Mouse (Mus musculus) regulatory T cell (primary cell): Measurements from ENCODE around the gene Tmem88.
"Not testable (repeated sequence)": the region's sequence is repeated elsewhere in the genome, so short reads cannot be mapped to it uniquely, and the experiment has no call there.

ENCODE experiments used
- in situ Hi-C: fragments of 300-600 bp; cut with MboI, MseI; formaldehyde crosslinking; loops from one replicate; pipeline ENCODE4 v1.15.1; 2025; ENCODE audit warnings: high pct_unique_total_duplicates

Tmem88 gene

DNA sequence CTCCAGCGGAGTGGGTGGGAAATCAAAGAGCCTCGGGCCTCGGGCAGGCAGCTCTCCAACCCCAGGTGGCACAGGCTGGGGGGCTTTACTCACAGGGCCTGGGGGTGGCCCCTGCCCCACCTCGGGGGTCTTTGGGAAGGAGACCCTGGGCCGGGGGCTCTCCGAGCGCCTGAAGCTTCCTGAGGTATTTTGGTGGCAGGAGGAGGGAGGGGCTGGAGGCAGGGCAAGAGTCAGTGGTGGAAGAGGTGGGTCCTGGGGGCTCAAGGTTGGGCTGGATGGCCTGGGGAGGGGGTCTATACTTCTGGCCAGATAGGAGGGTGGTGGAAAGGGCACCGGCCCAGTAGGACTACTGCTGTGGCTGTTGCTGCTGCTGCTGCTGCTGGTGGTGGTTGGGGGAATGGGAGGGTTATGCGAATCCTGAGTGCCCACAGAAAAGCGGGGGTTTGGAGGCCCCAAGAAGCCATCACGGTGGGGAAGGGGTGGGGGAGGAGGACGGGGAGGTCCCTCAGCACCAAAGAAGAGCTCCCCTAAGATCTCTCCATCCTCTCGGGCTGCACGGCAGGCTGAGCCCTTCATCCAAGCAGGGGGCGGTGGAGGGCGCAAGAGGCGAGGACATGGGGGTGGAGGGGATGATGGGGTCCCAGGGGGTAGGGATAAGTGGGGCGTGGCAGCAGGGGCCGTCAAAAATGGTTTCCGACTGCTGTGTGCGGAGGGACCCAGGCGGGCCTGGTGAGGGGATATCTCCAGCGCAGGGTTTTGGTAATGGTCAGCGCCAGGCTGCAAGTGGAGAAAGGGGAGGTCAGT is 7.6 kb upstream of the Tmem88 start:
- in situ Hi-C loops, result loop anchor here (10.0 to 25.0 kb wide), 3 partner anchors 489 to 1257 kb away; partner anchors contain the start of genes Acap1, Eno3, Pfn1 and Spag7

DNA sequence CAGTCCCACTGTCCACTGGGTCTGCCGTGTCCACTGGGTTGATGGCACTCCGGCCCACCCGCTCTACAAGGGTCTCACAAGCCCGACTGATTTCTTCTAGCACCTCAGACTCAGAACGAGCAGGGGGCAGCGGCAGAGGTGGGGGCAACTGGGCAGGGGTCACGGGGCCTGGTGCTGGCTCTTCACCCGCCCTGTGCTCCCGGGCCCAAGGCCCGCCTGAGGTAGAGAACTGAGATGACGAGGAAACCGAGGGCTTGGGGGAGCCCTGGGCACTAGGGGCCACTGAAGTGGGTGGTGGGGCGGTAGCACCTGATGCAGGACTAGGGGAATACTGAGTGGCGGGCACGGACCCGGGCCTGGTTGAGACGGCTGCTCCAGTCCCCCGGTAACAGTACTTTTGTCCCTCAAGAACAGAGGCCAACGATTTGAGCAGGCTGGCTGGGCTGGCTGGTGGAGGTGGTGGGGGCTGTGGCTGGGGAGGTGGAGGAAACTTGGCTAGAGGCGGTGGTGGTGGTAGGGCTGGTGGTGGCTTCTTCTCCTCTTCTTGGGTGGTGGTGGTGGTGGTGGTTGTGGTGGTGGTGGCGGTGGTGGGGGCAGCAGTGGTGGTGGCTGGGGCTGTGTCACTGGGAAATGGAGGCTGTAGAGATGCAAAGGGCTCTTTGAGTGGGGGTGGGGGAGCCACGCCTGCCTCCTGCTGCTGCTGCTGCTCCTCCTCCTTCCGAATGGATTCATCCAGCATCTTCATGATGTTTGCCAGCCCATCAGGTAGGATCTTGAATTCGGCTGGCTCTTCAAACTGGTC is 6.8 kb upstream of the Tmem88 start:
- in situ Hi-C loops, result loop anchor here (5.0 to 25.0 kb wide), 4 partner anchors 113 to 1258 kb away; partner anchors contain the start of genes Acap1, Eno3, Pfn1 and Spag7

DNA sequence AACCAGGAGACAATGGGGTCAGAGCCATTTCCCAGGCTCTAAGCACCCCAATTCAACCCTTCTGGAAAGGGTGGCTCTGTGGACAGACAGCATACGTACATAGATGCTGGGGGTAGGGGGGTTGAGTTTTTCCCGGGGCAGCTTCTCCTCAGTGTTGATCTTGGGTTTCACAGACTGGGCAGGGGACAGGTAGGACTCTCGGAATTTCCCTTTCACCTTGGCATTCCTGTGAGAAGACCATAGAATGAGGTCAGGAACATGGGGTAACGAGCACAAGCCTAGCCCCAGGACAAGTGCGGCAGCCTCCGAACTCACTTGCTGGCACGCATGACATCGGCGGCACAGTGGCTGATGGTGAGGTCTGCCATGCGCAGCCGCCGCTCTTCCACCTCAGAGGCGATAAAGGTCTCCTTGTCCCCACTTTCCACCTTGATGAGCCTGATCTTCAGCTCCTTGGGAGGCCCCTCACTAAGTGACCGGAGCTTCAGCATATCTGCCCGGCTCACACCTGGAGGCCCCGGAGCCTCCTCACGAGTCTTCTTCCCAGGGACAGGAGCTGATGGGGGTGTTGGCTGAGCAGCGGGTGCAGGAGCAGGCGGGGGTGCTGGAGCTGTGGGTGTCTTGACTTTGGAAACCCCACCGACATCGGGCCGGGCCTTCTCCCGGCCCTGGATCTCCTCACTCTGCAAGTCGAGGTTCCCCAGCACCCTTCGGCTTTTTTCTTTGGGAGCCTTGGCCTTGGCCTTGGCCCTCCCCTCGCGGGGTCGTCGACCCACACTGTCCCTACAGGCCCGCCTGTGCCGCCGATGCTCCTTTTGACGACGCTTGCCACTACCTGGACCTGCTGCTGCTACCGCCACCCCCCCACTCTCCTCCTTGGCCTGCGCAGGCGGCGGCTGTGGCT is 5.9 kb upstream of the Tmem88 start:
- in situ Hi-C loops, result loop anchor here (5.0 to 25.0 kb wide), 4 partner anchors 113 to 1258 kb away; partner anchors contain the start of genes Acap1, Eno3, Pfn1 and Spag7

DNA sequence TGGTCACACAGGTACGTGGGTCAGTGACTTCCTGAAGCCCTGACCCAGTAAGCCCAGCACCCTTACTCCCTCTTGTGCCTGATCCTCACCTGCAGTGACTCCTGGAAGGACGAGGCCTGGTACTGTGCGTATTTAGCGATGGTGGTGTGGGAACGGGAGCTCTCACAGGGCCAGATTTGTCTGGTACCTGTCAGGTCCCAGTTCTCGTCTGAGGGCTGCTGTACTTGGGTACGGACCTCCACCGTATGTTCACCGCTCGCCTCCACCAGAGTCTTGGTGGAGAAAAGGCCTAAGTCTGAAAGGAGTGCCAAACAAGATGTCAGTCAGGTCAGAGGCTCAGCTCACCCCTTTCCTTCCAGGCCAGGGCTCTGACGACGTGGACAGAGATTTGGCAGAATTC is 4.0 kb upstream of the Tmem88 start:
- in situ Hi-C loops, result loop anchor here (5.0 to 25.0 kb wide), 4 partner anchors 115 to 1260 kb away; partner anchors contain the start of genes Acap1, Eno3, Pfn1 and Spag7

DNA sequence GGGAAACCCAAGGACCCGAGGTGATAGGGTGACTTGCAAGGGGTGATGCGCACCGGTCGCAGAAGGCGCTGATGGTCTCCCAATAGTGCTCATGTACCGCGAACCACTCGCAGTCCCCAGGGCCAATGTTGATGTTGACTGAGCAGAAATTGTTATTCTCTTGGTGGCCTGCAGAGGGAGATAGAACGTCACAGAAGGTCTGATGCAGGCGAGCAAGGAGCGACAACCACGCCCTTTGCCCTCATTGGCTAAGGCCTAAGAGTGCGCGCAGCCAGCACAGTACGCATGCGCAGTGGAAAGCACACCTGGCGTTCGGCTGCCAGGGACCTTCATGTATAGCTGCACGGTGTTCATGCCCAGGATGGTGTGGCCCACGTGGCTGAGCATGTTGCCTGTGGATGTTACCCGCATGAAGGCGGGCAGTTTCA is 3.2 kb upstream of the Tmem88 start:
- in situ Hi-C loops, result loop anchor here (5.0 to 25.0 kb wide), 4 partner anchors 116 to 1261 kb away; partner anchors contain the start of genes Acap1, Eno3, Pfn1 and Spag7

DNA sequence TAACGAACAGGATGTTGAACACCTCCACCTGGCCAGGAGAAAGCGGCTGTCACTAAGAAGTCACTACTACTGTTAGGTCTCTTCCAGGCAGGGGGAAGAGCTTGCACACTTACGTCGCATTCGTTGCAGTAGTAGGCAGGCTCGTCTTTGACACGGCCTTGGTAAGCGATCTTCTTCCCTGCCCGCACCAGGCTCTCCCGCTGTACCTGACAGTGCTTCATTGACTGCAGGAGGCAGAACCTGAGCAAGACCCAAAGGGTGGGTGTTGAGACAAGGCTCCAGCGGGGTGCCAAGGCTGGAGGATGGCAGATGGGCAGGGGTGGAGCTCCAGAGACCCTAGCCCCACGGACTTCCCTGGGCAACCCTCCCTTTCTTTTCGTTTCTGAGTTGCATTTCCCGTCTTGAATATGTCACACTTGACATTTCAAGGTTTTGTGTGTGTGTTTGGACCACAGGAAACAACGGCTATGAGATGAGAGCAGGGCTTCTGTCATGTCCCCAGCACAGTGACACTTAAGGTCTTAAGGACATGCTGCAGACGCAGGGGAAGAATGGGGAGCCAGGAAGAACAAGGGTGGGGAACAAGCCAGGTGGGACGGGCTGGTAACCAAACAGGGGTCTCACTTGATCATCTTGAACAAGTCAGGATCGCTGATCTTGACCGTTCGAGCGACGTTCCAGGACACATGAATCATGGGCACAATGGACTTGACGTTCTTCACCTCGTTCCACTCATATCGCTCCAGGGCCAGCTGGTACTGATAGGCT is 2.2 kb upstream of the Tmem88 start:
- in situ Hi-C loops, result loop anchor here (5.0 to 25.0 kb wide), 4 partner anchors 117 to 1262 kb away; partner anchors contain the start of genes Acap1, Eno3, Pfn1 and Spag7

DNA sequence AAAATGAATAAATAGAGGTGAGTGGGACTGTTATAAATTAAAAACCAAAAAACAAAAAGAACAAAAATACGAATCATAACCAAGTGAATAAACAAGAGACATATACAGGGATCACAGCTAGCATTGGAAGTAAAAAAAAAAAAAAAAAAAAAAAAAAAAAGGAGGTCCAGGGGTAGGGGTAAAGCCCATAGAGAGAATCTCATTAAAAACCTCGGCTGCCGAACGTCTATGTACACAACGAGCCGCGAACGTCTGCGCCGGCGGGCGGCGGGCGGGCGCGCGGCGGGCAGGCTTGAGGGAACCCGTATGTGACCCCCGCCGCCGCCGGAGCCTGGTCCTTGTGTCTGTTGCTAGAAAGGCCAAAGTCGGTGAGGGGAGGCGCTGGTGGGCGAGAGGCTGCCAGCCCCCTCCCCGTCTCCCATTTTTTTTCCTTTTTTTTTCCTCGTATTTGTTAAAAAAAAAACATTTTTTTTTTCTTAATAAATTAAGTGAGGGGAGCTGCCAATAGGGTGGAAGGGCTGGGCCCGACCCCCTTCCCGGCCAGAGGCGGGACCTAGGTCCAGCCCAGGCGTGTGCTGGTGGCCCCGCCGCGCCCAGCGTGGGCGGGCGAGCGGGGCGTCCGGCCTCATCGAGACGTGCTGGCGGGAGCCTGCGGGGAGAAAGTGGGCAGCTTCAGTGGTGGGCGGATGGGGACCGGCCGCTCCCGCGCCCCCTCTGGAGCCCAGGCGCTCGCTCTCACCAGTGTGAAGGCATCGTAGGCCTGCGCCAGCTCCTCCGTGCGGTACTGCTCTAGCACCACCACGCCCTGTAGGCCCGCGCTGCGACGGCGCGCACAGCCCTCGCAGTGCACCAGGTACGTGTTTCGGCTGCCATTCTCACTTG is 1.4 kb upstream of the Tmem88 start:
- in situ Hi-C loops, result loop anchor here (5.0 to 25.0 kb wide), 4 partner anchors 118 to 1263 kb away; partner anchors contain the start of genes Acap1, Eno3, Pfn1 and Spag7

DNA sequence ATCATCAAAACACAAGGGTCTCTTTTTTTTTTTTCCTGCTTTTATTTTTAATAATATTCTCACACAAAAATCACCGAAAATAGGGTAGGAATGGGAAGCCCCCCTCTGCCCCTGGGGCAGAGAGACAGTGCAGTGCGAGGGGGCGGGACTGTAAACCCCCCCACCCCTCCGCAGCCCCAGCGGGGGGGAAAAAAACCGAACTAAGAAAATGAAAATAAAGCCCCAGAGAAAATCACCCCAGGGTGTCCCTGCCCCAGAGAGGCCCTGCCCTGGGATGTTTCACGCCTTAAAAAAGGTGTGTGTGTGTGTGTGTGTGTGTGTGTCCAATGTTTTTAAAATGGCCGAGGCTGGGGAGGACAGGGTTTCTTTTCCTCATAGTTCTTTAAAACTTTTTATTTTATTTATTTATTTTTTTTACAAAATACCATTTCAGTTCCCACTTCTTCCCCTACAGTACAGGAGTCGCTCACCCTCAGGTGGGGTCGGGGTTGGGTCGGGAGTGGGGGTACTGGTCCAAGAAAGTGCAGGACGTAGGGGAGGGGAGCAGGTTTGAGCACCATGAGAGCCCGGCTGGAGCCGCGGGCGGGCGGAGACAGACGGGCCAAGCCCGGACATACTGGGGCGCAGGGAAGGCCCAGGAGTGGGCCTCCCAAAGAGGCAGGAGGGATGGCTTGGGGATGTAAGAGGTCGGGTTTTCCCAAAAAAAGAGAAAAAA is 609 bp upstream of the Tmem88 start:
- in situ Hi-C loops, result no loop called here

DNA sequence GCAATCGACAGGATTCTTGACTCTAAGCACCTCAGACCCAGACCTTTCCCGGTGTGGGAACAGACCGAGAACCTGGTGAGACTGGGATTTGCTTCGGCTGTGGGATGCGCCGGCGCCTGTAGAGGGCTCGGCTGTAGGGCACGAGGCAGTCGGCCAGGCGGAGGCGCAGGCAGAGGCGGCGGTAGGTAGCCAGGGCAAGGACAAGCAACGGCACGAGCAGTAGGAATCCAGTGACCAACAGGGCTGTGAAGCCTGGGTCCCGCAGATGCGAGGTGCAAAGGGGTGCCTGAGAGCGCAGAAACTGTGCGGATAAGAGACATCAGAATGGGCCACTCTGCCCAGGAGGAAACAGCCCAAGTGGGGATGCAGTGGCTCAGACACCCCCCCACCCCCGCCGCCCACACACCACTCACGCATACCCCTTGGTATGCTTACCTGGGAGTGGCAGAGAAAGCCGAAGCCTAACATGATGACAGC is 415 bp downstream of the Tmem88 start:
- in situ Hi-C loops, result no loop called here

DNA sequence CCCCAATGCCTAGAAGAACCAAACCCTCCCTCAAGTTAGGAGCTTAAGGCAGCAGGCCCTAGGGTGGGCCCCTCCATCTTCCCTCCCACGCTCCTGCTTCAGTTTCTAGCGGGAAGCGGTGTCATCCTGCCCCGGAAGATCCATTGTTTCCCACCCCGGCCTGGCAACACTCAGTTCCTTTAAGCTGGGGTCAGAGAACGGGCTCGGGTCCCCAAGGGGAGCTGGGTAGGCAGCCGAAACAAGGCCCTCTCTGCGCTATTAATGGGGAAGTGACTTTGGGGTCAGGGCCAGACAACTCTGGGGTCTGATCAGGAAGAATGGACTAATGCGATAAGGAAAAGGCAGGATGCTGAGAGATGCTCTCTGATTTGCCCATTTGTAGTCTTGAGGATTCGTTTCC is 1.3 kb downstream of the Tmem88 start:
- in situ Hi-C loops, result no loop called here

DNA sequence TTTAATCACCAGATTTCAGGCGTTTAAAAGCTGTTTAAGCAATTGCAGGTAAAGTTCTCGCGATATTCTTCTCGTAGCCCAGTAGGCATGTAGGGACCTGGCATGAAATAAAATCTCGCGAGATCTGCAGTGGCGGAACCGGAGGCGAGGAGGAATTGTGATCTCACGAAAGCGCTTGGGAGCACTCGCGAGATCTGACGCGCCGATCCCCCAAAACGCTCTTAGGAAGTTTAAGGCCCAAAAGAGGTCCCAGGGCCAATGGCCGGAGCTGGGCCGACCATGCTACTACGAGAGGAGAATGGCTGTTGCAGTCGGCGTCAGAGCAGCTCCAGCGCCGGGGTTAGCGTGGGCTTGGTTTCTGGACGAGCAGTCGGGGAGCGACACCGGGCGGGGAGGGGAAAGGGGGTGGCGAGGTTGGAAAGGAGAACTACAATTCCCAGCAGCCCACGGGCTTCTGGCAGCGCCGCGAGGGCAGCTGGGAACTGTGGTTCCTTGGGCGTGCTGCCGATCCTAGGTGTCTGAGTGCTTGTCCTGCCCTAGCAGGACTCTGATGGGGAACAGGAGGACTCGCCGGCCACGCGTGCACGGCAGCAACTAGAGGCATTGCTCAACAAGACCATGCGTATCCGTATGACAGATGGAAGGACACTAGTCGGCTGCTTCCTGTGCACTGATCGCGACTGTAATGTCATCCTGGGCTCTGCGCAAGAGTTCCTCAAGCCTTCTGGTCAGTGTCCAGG is 2.2 kb downstream of the Tmem88 start:
- in situ Hi-C loops, result no loop called here

DNA sequence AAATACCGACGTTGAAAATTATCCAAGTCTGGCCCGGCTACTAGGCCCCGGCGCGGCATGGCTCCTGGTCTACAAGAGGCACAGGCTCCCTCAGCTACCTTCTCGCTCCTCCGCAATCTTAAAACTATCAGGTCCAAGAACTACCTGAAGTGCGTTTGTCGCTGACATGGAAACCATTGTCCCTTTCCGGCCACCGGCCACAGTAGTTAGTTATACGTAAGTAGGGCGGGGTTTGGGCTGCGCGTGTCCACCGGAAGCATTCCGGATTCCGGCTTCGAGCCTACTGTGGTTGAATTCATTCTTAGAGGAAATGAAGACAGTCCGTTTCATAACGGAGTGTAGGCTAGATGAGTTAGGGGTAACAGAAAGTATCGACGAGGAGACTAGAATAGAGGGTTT is 2.8 kb downstream of the Tmem88 start, which contains the start of the genes Naa38 and Cyb5d1:
Gene Naa38, plus strand, starts transcription at position 253 of the 399 bp plus-strand sequence.
Gene Cyb5d1, minus strand, starts transcription at position 397 of the 399 bp plus-strand sequence.
- in situ Hi-C loops, result not testable (repeated sequence)

DNA sequence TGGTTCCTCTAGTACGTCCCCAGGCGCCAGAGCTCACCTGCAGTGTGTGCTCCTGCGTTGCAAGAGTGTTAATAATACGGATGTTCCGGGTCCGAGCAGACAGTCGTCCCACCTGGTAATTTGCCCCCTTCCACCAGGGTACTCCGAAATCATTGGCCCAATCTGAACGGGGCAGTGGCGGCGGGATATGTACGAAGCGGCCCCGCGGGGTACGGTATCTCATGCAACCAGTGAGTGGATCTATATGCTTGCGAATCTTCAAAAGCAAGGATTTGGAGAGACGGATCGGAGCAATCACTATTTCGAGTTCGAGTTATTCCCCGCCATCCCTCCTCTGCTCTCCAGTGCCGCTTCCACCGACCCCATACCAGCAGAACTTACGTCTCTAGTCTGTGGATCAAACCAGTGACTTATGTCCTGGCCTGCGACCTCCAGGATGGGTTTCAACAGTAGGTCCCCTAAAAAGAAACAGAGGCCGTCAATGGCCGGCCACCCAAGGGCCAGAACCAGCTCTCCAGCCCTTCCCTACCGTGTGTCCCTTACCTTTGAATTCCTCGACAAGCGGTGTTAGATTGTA is 3.4 kb downstream of the Tmem88 start:
- in situ Hi-C loops, result not testable (repeated sequence)

DNA sequence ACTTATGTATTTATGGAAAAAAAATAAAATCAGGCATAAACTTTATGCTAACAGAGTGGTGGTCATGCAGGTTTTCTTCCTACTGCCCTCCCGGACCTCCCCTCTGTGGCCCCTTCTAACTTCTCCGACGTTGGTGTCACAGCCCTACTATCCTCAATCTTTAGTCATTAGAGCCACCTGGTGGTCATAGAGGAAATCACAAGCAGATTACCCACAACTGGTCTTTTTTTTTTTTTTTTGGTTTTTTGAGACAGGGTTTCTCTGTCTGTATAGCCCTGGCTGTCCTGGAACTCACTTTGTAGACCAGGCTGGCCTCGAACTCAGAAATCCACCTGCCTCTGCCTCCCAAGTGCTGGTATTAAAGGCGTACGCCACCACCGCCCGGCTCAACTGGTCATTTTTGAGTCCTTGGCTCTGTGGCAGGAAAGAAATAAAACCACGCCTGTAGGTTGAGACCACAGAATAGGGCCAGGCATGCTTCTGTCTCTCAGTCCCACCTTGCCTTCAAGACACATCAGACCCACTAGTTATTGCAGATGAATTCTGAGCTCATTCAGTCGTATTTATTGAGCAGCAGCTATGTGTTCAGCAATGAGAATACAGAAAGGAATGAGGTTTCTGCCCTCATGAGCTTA is 7.5 kb downstream of the Tmem88 start:
- in situ Hi-C loops, result no loop called here

DNA sequence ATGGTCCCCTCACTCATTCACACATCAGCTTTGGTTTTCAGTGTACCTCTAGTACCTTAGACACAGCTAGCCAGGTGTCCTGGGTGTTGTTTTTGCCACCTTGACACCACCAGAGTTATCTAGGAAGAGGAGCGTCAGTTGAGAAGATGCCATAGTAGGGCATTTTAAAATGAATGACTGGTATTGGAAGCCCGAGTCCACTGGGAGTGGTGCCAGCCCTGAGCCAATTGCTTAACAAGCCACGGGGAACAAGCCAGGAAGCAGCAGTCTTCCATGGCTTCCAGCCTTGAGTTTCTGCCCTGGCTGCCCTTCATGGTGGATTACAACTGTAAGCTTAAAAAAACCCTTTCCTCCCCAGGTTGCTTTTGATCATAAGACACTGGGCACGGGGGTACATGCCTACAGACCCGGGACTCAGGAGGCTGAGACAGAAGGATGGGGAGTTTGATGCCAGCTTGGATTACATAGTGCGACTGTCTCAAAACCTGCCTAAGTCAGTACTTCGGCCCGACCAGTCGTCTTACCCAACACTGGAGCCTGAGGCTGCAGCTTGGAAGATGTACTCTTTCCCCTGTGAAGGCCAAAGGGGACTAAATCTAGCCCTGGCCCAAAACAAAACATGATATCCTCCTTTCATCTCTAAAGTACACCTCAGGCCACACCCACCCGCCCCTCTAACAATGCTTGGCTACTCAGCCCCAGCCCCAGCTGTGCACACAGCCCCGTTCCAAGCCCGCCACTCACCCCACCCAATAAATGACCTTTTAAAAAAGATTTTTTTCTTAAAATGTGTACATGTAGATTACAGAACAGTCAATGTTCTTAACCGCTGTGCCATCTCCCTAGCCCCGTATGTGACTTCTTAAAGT is 8.3 kb downstream of the Tmem88 start:
- in situ Hi-C loops, result loop anchor here (5.0 kb wide), 1 partner anchor 57 kb away; no protein-coding TSS in a partner anchor
